In genomic region chr1:184546140-184546661, GRCm38 (mm10) we compare ENCODE assay signal across 25 mouse cellular contexts.
"Had no signal": no experiment of that assay in that cellular context is flagged by ENCODE, and none has a peak within 500 bp of the region (broad histone marks: within the 10 kb centered on the region; RNA-seq: fewer than 3 reads in every experiment).

No protein-coding gene starts in this region.

- H3K27me3 ChIP-seq: heart, embryonic 15.5 days; hindbrain, embryonic 13.5 days; hindbrain, embryonic 15.5 days; liver, embryonic 13.5 days; liver, embryonic 15.5 days had no signal

- H3K36me3 ChIP-seq: heart, embryonic 13.5 days; heart, embryonic 15.5 days; hindbrain, embryonic 13.5 days; hindbrain, embryonic 15.5 days; intestine, embryonic 15.5 days; limb, embryonic 10.5 days; limb, embryonic 12.5 days; liver, embryonic 13.5 days; liver, embryonic 15.5 days had no signal

- H3K9me3 ChIP-seq: heart, embryonic 13.5 days; heart, embryonic 15.5 days; hindbrain, embryonic 13.5 days; hindbrain, embryonic 15.5 days; intestine, embryonic 15.5 days; limb, embryonic 10.5 days; limb, embryonic 12.5 days; liver, embryonic 13.5 days; liver, embryonic 15.5 days had no signal

- H3K9ac ChIP-seq: heart, embryonic 13.5 days; heart, embryonic 15.5 days; hindbrain, embryonic 13.5 days; hindbrain, embryonic 15.5 days; intestine, embryonic 15.5 days; limb, embryonic 12.5 days; liver, embryonic 13.5 days; liver, embryonic 15.5 days had no signal

- H3K4me3 ChIP-seq: heart, embryonic 13.5 days; heart, embryonic 15.5 days; hindbrain, embryonic 13.5 days; hindbrain, embryonic 15.5 days; intestine, embryonic 15.5 days; limb, embryonic 10.5 days; limb, embryonic 12.5 days; liver, embryonic 13.5 days; liver, embryonic 15.5 days had no signal

- H3K4me2 ChIP-seq: heart, embryonic 13.5 days; heart, embryonic 15.5 days; hindbrain, embryonic 13.5 days; hindbrain, embryonic 15.5 days; intestine, embryonic 15.5 days; limb, embryonic 12.5 days; liver, embryonic 11.5 days; liver, embryonic 13.5 days; liver, embryonic 15.5 days had no signal

- H3K4me1 ChIP-seq: heart, embryonic 13.5 days; heart, embryonic 15.5 days; hindbrain, embryonic 13.5 days; hindbrain, embryonic 15.5 days; intestine, embryonic 15.5 days; limb, embryonic 10.5 days; limb, embryonic 12.5 days; liver, embryonic 13.5 days; liver, embryonic 15.5 days had no signal

- DNase-seq: gastrocnemius, postnatal 14 days; gastrocnemius, postnatal 36 days; heart, adult 18-20 months; heart, postnatal 14 days; heart, postnatal 36 days; kidney, adult 18-20 months; kidney, adult 8-10 months; kidney, postnatal 10 days; kidney, postnatal 25 days; kidney, postnatal 4 days; layer of hippocampus, adult 9-11 months; layer of hippocampus, postnatal 36 days; liver; liver, embryonic 13.5 days had no signal

- H3K27ac ChIP-seq: heart, embryonic 13.5 days; heart, embryonic 15.5 days; hindbrain, embryonic 13.5 days; hindbrain, embryonic 15.5 days; intestine, embryonic 15.5 days; limb, embryonic 10.5 days; limb, embryonic 12.5 days; liver, embryonic 13.5 days; liver, embryonic 15.5 days had no signal

- ATAC-seq: inflammation-experienced regulatory T-cells, adult 6 months; intestine, embryonic 15.5 days; intestine, postnatal 0 days had no signal
